Mouse (Mus musculus) bone marrow macrophage, adult 2 months (primary cell): ENCODE measurements around the gene Adm2. TPM values are rescaled to one million over a fixed set of nuclear protein-coding genes. Genes with fewer than 3 reads are reported as not detected.

ENCODE experiments used
- H3K27ac ChIP-seq: 2 replicates; pipeline ENCODE4 v1.5.1; 2012; ENCODE audit warnings: low read depth, low read length; ENCODE audit not compliant: insufficient read depth
- H3K4me1 ChIP-seq: 2 replicates; pipeline ENCODE4 v1.6.1; 2012; ENCODE audit warnings: low read length; ENCODE audit not compliant: control insufficient read depth, insufficient read depth
- H3K4me3 ChIP-seq: 2 replicates; pipeline ENCODE4 v1.5.1; 2012; ENCODE audit warnings: mild to moderate bottlenecking, low read length, moderate library complexity; ENCODE audit not compliant: insufficient read depth
- CTCF ChIP-seq: IDR thresholded peaks from 2 replicates; pipeline ENCODE4 v1.5.1; 2012; ENCODE audit warnings: low read depth, mild to moderate bottlenecking, low read length, moderate library complexity
- POLR2A ChIP-seq: IDR thresholded peaks from 2 replicates; pipeline ENCODE4 v1.6.1; 2012; ENCODE audit warnings: mild to moderate bottlenecking, low read depth, low read length, borderline replicate concordance
- polyA plus RNA-seq: library from polyadenylated mRNA; stranded (reverse); fragments of >200 nt; gene quantifications from 2 replicates; pipeline ENCODE4 v1.2.4, GENCODE M21; 2012; ENCODE audit not compliant: missing spikeins, insufficient read depth, insufficient read length

Adm2 gene
- polyA plus RNA-seq, result not detected in 2 replicates

DNA sequence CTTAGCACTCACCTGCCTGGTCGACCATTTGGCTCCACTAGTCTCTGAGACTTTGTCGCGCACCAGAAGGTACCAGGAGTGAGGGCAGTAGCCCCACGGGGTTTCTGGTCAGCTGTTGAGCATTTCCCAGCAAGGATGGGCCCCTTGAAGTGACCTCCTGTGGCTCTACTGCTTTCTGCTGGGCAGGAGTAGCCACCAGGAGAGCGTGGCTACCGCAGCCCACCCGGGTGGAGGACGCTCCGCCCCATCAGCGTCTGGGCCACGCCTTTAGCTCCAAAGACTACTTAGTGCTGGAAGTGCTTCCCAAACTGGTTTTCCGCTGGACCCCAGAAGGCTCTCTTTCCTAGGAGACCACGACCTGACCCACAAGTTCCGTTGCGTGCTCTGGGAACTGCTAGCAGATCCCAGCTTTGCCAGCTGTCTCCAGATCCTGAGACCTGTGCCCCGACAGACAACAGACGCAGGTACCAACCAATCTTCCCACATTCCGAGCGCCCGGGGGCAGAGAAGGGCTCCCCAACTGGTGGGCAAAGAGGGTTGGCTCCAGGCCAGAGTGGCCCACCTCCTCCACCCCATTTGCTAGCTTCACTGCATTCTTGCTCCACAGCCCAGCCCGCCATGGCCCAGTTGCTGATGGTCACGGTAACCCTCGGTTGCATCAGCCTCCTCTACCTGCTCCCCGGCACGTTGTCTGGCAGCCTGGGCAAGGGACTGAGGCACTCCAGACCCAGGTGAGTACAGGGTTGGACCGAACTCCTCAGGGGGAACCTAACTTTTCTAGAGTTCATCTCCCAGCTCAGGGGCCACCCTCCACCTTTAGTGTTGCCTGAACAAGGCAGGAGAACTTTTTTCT, at the start of gene Adm2:
Gene Adm2 (plus strand): TSS at position 51 of the 853 bp plus-strand sequence.
- no peak within 1 kb of the TSS for H3K27ac ChIP-seq
- no peak within 1 kb of the TSS for H3K4me3 ChIP-seq
- TF ChIP-seq POLR2A, result no peak
- no peak for TF ChIP-seq CTCF
- H3K4me1 ChIP-seq, result no peaks in the 10 kb centered on the region

DNA sequence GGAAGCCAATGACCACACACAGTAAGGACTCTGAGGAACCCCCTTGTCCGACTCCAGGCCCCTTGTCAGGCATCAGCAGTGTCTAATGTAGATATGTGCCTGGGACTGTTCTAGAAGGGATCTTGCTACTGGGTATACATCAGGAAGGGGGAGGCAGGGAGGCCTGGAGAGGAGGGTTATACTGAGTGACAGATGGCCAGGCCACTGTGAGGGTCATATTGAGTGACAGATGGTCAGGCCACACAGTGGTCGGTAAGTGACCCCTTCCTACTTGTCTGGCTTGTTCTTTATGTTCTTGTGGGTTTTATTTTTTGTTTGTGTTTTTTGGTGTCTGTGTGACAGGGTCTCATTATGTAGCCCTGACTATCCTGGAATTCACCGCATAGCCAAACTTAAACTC, 47.0 kb upstream of the Adm2 start:
- no peak for TF ChIP-seq POLR2A
- TF ChIP-seq CTCF, result no peak
- Histone ChIP-seq H3K27ac (no peak overlapping the region), H3K4me1 (peaks cover 6% of the 10 kb centered on the region; the same call in 1 of the 2 replicates), H3K4me3 (no peak overlapping the region)

DNA sequence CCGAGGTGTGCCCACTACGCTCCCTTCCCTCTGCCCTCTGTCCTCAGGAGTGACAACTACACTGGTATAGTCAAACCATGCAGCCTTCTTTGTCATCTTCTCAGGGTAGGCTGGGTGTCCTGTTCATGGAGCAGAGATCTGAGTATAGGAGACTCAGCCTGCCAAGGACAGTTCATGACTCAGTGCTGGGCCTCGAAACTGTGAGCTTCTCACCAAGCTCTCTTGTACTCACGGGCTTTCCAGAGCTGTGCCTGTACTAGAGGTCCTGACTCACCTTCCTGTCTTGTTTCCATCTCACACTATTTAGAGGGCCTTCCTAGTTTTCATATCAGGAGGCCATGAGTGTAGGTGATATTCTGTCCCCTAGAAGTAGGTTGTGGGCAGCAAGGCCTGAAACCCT, 45.2 kb upstream of the Adm2 start:
- Histone ChIP-seq H3K4me1 (peaks cover 6% of the 10 kb centered on the region; the same call in 1 of the 2 replicates), H3K4me3 (no peak overlapping the region), H3K27ac (no peak overlapping the region)
- TF ChIP-seq POLR2A, result no peak
- no peak for TF ChIP-seq CTCF

DNA sequence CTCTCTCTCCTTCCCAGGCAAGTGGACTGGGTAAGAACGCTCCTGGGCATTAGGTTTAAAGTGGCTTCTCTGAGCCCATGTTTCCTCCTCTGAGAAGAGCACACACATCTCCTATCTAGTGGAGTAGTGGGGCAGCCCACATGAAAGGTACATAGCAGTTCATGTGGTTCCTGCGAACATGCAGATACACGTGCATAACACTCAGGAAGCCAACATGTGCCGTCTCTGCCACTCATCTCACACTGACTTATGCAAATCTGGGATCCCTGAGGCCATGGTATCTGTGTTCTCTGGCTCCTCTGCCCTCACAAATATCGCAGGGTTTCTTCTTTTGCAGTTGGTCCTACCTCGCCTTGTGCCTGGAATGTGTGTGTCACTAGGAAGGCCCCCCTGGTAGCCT, 40.0 kb upstream of the Adm2 start:
- no peak for TF ChIP-seq CTCF
- no peak for TF ChIP-seq POLR2A

DNA sequence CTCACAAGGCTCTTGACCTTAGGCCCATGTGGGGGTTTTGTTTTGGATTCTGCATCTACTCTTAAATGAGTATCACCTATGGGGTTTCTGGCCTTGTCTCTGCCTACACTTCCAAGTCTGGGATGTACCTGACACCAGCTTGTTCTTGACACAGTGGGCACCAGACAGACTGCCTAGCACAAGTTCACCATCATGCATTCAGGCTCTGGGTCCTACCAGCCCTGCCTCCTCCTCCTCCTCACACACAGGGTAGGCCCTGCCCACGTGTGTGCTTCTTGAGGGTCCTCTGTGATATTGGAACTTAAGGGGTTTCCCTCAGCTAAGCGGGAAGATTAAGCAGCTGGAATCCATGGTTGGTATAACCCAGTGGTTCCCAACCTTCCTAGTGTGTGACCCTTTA, 38.4 kb upstream of the Adm2 start:
- Histone ChIP-seq H3K4me3 (no peak overlapping the region), H3K4me1 (no peaks in the 10 kb centered on the region), H3K27ac (no peak overlapping the region)
- TF ChIP-seq CTCF (no peak), POLR2A (no peak)

More for the DNA sequence above, 40.0 kb upstream of the Adm2 start:
- no peak overlapping the region for H3K4me3 ChIP-seq
- H3K4me1 ChIP-seq, result peaks cover 4% of the 10 kb centered on the region; the same call in 1 of the 2 replicates
- H3K27ac ChIP-seq, result no peak overlapping the region

DNA sequence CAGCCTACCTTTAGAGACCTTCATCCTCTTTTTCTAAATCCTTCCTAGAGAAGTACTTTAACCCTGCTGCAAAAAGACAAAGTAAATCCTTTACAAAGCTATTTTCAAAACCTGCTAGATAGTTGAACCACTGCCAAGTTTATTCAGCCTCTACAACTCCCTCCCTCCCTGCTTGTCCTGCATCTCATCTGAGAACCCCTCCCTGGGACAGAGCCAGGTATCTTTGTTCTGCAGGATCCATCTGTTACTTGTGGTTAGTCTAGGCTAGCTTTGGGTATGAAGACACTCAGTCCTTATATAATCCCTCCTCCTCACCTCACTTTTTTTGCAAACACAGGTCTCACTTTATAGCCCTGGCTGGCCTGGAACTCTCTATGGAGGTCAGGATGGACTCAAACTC, 37.5 kb upstream of the Adm2 start:
- Histone ChIP-seq H3K4me3 (no peak overlapping the region), H3K27ac (no peak overlapping the region), H3K4me1 (peaks cover 4% of the 10 kb centered on the region)
- TF ChIP-seq POLR2A (no peak), CTCF (no peak)

DNA sequence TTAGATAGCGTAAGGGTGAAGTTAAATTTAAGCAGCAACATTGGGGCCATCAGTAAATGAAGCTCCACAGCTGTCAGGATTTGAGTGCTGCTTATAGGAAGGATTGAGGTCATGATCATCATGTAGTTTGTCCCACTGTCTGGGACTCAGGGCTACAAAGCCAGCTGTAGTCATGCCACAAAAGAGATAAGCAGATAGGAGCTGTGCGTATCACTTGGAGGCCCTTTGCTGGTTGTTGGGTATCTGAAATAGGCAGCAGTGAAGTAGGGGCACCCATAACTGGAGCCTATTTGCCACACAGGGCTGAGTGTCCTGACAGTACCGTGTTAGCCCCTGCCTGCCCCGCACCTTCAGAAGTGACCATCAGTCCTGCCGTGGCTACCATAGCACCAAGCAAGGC, 37.0 kb upstream of the Adm2 start:
- no peak overlapping the region for H3K27ac ChIP-seq
- H3K4me3 ChIP-seq, result no peak overlapping the region
- TF ChIP-seq POLR2A, result no peak
- TF ChIP-seq CTCF, result no peak
- H3K4me1 ChIP-seq, result peaks cover 4% of the 10 kb centered on the region

DNA sequence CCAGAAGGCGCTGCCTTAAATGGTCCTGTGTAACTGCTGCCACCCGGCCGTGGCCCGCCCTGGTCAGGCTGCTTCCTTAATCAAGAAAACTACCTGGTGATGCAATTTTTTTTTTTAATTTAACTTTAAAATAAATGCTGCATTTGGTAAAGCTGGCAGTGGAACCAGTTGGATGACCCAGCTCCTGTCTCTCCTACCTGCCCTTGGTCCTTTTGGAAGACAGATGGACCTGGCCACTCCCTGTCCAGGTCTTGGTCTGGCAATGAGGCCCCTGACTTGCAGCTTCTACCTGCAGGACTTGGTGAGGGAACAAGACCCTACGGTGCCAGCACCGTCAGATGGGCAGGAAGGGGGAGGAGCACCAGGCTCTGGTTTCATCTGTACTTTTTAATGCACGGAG, 36.4 kb upstream of the Adm2 start:
- peaks cover 4% of the 10 kb centered on the region for H3K4me1 ChIP-seq
- H3K27ac ChIP-seq, result no peak overlapping the region
- H3K4me3 ChIP-seq, result no peak overlapping the region
- TF ChIP-seq POLR2A (no peak), CTCF (no peak)

DNA sequence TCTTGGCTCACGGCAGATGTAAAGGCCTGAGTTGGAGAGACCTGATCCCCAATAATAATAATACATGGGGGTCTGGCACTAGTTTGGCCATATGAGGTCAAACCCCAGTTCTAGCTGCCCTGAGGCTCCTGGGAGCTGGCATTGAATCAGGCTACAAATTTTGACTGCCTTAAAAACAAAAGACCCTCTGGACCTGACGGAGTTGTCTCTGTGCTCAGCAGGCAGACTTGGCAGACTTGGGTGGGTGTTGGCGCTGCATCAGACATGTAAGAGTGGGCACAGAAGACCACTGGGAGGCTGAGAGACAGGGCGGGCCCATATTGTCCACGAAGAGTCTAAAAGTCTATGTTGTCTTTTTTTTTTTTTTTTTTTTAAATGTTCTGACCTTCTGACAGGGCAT, 35.9 kb upstream of the Adm2 start:
- Histone ChIP-seq H3K4me3 (no peak overlapping the region), H3K4me1 (peaks cover 4% of the 10 kb centered on the region), H3K27ac (no peak overlapping the region)
- TF ChIP-seq POLR2A (no peak), CTCF (no peak)

DNA sequence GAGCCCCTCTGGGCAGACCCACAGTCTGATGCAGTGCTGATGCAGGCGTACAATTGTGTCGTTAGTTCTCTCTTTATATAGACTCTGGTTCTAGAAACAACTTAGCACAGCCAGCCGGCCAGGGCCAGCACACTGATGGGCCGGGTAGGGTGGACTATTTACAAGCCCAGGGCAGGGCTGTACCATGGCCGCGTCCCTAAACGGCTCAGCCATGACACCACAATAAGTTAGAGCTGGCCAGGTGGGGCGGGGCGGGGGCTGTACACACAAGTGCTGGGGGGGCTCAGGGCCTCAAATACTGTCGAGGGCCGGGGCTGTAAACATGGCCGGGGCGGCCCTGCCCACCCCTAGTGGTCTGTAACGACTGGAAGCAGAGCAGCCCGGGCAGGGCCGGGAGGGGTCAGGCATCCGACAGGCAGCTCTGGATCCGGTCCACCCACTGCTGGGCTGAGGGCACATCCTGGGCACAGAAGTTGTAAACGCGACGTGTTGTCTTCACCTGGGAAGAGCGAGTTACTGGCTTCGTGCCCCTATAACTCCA, 34.2 kb upstream of the Adm2 start:
- H3K4me3 ChIP-seq, result no peak overlapping the region
- H3K27ac ChIP-seq, result no peak overlapping the region
- peaks cover 4% of the 10 kb centered on the region for H3K4me1 ChIP-seq
- TF ChIP-seq CTCF (no peak), POLR2A (no peak)
